Mouse (Mus musculus) midbrain, embryonic 10.5 days (tissue): Measurements from ENCODE around the gene Med8. TPM values are rescaled to one million over a fixed set of nuclear protein-coding genes. Genes with fewer than 3 reads are reported as not detected.

Source experiments
- DNase-seq: peaks from one replicate; pipeline ENCODE4 v3.0.0-alpha.2; 2017; ENCODE audit warnings: low spot score
- H3K27ac ChIP-seq: fragments of 300-500 bp; sonication (generic); replicated peaks from 2 replicates; pipeline ENCODE4 v1.5.1; 2016; ENCODE audit warnings: mild to moderate bottlenecking
- H3K27me3 ChIP-seq: fragments of 300-500 bp; sonication (generic); 2 replicates; pipeline ENCODE4 v1.6.1; 2016; ENCODE audit warnings: low read depth, mild to moderate bottlenecking; ENCODE audit not compliant: poor library complexity, severe bottlenecking
- H3K36me3 ChIP-seq: fragments of 300-500 bp; sonication (generic); 2 replicates; pipeline ENCODE4 v1.6.1; 2016; ENCODE audit warnings: mild to moderate bottlenecking, moderate library complexity
- H3K4me1 ChIP-seq: fragments of 300-500 bp; sonication (generic); 2 replicates; pipeline ENCODE4 v1.6.1; 2016
- H3K4me3 ChIP-seq: fragments of 300-500 bp; sonication (generic); 2 replicates; pipeline ENCODE4 v1.5.1; 2016; ENCODE audit warnings: mild to moderate bottlenecking, moderate library complexity
- H3K9me3 ChIP-seq: fragments of 300-500 bp; sonication (generic); replicated peaks from 2 replicates; pipeline ENCODE4 v1.6.1; 2016; ENCODE audit warnings: mild to moderate bottlenecking
- WGBS: fragments of 180-500 bp; shearing (Covaris S2); methylation state at CpG from one replicate; pipeline ENCODE4 v1.1.7; 2016; 5-methylcytosine and 5-hydroxymethylcytosine counted together
- polyA plus RNA-seq: library from polyadenylated mRNA; unstranded; fragments of >200 nt; fragmentation: Nextera tagmentation; extraction: Ambion mirVana; gene quantifications from 2 replicates; pipeline ENCODE4 v1.2.1, GENCODE M21; 2016

The Med8 gene
- polyA plus RNA-seq, 1 experiment from 2014 or later = 170 TPM

DNA sequence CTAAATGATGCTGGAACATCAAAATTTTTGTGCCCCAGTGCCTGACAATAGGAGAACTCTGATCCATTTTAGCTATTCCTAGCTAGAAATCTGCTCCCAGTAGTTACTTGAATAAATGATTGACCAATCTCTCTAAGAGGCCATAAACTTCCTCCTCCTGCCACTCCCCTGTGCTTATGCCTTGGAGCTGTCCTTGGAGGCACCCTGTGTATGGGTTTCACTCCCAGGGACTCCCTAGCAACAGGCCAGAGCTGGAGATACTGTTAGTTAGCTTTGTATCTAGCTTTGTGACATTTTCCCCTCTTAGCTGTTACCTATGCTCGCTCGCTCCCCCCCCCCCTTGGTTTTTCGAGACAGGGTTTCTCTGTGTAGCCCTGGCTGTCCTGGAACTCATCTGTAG lies 12.2 kb downstream of the Med8 start:
- Histone ChIP-seq H3K36me3 (peaks cover 71% of the 10 kb centered on the region), H3K27me3 (no peaks in the 10 kb centered on the region), H3K4me1 (no peaks in the 10 kb centered on the region), H3K27ac (no peak overlapping the region), H3K4me3 (no peak overlapping the region), H3K9me3 (no peaks in the 10 kb centered on the region)
- no peak for DNase-seq
- WGBS = 89% methylated on average over 3 of the region's 3 CpGs

DNA sequence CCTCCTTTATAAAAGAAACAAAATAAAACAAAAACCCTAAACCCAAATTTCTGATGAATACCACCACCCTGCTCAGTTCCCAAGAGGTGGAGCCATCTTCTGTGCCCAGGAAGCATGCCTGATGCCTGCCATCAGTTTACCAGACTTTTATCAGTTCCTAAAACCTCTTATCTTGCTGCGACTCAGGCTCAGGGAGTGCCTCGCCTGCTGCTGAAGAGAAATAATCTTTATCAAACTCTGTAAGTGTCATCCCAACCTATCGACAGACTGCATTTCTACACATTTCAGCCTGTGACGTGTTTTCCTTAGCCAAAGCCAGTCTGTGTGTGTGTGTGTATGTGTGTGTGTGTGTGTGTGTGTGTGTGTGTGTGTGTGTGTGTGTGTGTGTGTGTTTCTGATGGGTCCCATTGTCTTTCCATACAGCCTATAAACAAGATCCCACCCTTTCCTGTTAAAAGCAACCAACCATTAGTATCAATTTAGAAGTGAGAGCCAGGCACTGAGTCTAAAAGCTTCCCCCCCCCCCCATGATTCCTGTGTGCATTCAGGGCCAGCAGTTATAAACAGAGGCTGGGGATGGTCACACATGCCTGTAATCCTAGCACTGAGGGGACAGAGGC lies 15.5 kb downstream of the Med8 start:
- Histone ChIP-seq H3K36me3 (peaks cover 41% of the 10 kb centered on the region), H3K27me3 (no peaks in the 10 kb centered on the region), H3K9me3 (no peaks in the 10 kb centered on the region), H3K4me3 (no peak overlapping the region), H3K4me1 (peaks cover 28% of the 10 kb centered on the region), H3K27ac (no peak overlapping the region)
- 81% methylated on average over 4 of the region's 4 CpGs for WGBS
- no peak for DNase-seq

DNA sequence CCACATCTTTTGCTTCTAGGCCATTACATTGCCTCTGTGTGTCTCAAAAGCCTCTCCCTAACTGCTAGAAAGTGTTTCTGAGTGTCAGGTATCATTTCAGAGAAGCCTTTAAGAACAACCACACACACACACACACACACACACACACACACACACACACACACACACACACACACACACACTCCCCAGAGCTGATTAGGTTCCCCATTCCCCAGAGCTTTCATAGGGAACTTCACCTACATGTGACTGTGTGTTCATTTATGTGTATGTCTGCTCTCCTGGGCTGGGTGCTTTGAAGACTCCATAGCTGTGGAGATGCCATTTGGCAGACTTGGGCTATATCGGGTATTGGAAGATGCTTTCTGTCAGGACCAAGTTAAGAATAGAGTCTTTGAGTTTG lies 16.2 kb downstream of the Med8 start:
- peaks cover 30% of the 10 kb centered on the region for H3K4me1 ChIP-seq
- H3K9me3 ChIP-seq = no peaks in the 10 kb centered on the region
- peaks cover 41% of the 10 kb centered on the region for H3K36me3 ChIP-seq
- 84% methylated on average over 1 of the region's 1 CpGs for WGBS
- no peak for DNase-seq
- H3K27me3 ChIP-seq = no peaks in the 10 kb centered on the region
- H3K27ac ChIP-seq = no peak overlapping the region
- H3K4me3 ChIP-seq = no peak overlapping the region

- no peak for DNase-seq
- H3K4me3 ChIP-seq = peak overlapping the region; percentile 75
- H3K4me1 ChIP-seq = peaks cover 35% of the 10 kb centered on the region
- peaks cover 43% of the 10 kb centered on the region for H3K36me3 ChIP-seq
- peak overlapping the region; percentile 91 for H3K27ac ChIP-seq
- H3K27me3 ChIP-seq = no peaks in the 10 kb centered on the region
- H3K9me3 ChIP-seq = no peaks in the 10 kb centered on the region
- WGBS = 5% methylated on average over 5 of the region's 5 CpGs
Observed at GRCm38 (mm10) chr4:118427415-118427767, 18.3 kb downstream of the Med8 start.

DNA sequence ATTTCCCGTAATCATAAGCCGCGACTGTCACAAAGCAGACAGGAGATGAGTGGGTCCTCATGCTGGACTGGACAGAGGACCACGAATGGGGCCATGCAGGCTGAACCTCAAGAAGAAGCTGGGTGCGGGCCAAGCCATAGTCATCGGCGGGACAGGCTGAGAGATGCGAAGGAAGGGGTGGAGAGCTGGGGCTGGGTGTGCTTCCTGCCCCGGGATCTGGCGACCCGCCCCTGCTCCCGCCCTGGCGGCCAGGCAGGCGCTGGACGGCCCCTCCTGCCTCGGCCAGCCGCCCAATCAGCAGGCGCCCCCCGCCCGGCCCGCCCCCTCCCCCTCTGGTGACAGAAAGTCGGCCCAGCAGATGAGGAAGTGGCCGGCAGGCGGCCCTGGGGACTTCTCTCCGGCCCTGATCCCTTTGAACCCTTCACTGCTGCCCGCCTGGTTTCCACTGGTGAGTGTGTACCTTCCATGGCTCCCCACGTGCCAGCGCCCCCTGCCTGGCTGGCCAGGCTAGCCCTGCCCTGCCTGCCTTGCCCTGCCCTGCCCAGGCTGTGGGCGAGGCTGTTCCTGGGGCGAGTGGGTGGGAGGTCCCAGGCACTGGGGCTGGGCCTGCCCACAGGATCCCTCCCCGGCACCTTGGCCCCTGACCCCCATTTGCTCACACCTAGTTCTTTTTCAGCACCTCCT lies 18.8 kb downstream of the Med8 start, which contains the start of gene Elovl1:
Gene Elovl1 (plus strand): TSS at position 326 of the 684 bp plus-strand sequence.
- peak; percentile 93 for DNase-seq
- H3K27me3 ChIP-seq = no peaks in the 10 kb centered on the region
- peak within 1 kb of the TSS; percentile 75 for H3K4me3 ChIP-seq
- under 1% methylated on average over 15 of the region's 31 CpGs for WGBS
- peaks cover 39% of the 10 kb centered on the region for H3K4me1 ChIP-seq
- H3K27ac ChIP-seq = peak within 1 kb of the TSS; percentile 91
- H3K9me3 ChIP-seq = no peaks in the 10 kb centered on the region
- H3K36me3 ChIP-seq = peaks cover 44% of the 10 kb centered on the region

GRCm38 (mm10) chr4:118428531-118429214 lies 19.5 kb downstream of the Med8 start:
- WGBS = 56% methylated on average over 15 of the region's 15 CpGs
- peak overlapping the region; percentile 91 for H3K27ac ChIP-seq
- H3K9me3 ChIP-seq = no peaks in the 10 kb centered on the region
- H3K4me3 ChIP-seq = peak overlapping the region; percentile 75
- no peaks in the 10 kb centered on the region for H3K27me3 ChIP-seq
- H3K36me3 ChIP-seq = peaks cover 46% of the 10 kb centered on the region
- no peak for DNase-seq
- H3K4me1 ChIP-seq = peaks cover 46% of the 10 kb centered on the region

DNA sequence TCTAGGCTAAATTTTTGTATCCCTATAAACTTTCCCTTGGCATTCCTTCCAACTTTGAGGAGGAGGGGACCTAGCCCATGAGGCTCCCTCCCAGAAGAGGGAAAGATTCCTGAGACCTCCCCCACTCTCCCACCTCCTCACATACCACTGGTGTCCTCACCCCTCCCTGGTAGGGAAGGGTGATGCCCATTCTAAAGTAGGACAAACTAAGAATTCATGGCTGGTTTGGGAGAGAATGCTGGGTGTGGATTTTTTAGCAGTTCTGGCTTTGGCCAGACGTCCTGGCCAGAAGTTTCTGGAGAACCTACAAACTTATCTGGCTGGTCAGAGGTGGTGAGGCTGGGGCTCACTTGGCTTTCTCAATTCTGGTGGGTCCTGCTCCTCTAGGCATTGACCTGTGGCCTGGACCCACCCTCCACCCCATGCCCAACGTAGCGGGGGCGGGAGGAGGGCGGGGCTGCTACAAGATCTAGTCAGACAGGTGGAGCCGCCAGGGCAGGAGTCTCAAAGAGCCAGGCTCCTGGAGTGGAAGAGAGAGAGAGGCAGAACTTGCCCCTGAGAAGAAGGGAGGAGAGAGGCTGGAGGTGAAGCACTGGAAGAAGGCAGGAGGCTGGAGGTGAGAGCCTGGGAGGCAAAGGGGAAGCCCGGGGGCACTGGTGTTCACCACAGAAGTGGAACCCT lies 20.2 kb downstream of the Med8 start:
- 57% methylated on average over 7 of the region's 7 CpGs for WGBS
- H3K4me1 ChIP-seq = peaks cover 53% of the 10 kb centered on the region
- no peak overlapping the region for H3K27ac ChIP-seq
- H3K27me3 ChIP-seq = no peaks in the 10 kb centered on the region
- peaks cover 49% of the 10 kb centered on the region for H3K36me3 ChIP-seq
- H3K4me3 ChIP-seq = peak overlapping the region; percentile 75
- no peak for DNase-seq
- no peaks in the 10 kb centered on the region for H3K9me3 ChIP-seq

DNA sequence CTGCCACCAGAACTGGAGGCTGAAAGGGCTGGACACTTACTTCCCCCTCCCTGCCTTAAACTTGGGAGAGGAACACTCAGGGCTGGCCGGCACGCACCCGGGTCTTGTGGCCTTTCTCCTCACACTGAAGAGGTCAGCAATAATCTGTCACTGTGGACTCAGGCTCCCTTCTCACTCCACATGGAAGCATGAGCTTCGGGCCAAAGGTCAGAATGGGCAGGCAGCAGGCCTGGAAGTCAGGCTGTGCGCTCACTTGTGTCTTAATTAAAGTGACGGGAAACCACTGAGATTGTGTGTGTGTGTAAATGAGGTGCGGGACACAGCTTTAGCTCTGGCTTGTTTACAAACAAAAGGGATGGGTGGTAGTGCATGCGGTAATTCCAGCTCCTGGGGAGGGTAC lies 23.2 kb downstream of the Med8 start:
- 0 out of 2 replicates have a peak overlapping the region, but pooled peaks have one; percentile 9 for H3K4me3 ChIP-seq
- no peak overlapping the region for H3K27ac ChIP-seq
- H3K4me1 ChIP-seq = peaks cover 72% of the 10 kb centered on the region
- peaks cover 68% of the 10 kb centered on the region for H3K36me3 ChIP-seq
- DNase-seq = no peak
- H3K27me3 ChIP-seq = no peaks in the 10 kb centered on the region
- WGBS = 66% methylated on average over 8 of the region's 8 CpGs
- no peaks in the 10 kb centered on the region for H3K9me3 ChIP-seq

- Histone ChIP-seq H3K27ac (peak within 1 kb of the TSS; percentile 95), H3K27me3 (no peaks in the 10 kb centered on the region), H3K9me3 (no peaks in the 10 kb centered on the region), H3K4me3 (peak within 1 kb of the TSS; percentile 97), H3K4me1 (peaks cover 53% of the 10 kb centered on the region), H3K36me3 (peaks cover 42% of the 10 kb centered on the region)
- under 1% methylated on average over 67 of the region's 67 CpGs for WGBS
- peak; percentile 95 for DNase-seq
Observed at GRCm38 (mm10) chr4:118436820-118437603, 27.9 kb downstream of the Med8 start, which contains the start of gene Cdc20. Cdc20 (minus strand) TSS chr4:118437352.

GRCm38 (mm10) chr4:118437829-118438253 lies 28.7 kb downstream of the Med8 start:
- H3K9me3 ChIP-seq = no peaks in the 10 kb centered on the region
- H3K36me3 ChIP-seq = peaks cover 34% of the 10 kb centered on the region
- peak; percentile 46 for DNase-seq
- H3K4me3 ChIP-seq = peak overlapping the region; percentile 97
- H3K27ac ChIP-seq = peak overlapping the region; percentile 95
- WGBS = 9% methylated on average over 12 of the region's 12 CpGs
- no peaks in the 10 kb centered on the region for H3K27me3 ChIP-seq
- peaks cover 46% of the 10 kb centered on the region for H3K4me1 ChIP-seq

GRCm38 (mm10) chr4:118445088-118445487 lies 36.0 kb downstream of the Med8 start:
- 88% methylated on average over 10 of the region's 10 CpGs for WGBS
- Histone ChIP-seq H3K36me3 (no peaks in the 10 kb centered on the region), H3K27me3 (peaks cover 10% of the 10 kb centered on the region; the same call in 1 of the 2 replicates), H3K4me3 (no peak overlapping the region), H3K27ac (no peak overlapping the region), H3K9me3 (no peaks in the 10 kb centered on the region), H3K4me1 (peaks cover 18% of the 10 kb centered on the region)
- no peak for DNase-seq
